Mouse (Mus musculus) lung, postnatal 0 days (tissue): Measurements from ENCODE around the gene Esr2.

Experiments
- CTCF ChIP-seq: IDR thresholded peaks from 2 replicates; pipeline ENCODE4 v1.5.1; 2016; ENCODE audit warnings: antibody characterized with exemption, mild to moderate bottlenecking
- EP300 ChIP-seq: IDR thresholded peaks from 2 replicates; pipeline ENCODE4 v1.6.1; 2016; ENCODE audit warnings: antibody characterized with exemption, mild to moderate bottlenecking, control low read depth

GRCm38 (mm10) chr12:76179527-76179926 is 2.5 kb upstream of the Esr2 start:
- no peak for TF ChIP-seq CTCF
- TF ChIP-seq EP300: no peak
